Mouse (Mus musculus): Measurements from ENCODE around the gene Adh1.

DNA sequence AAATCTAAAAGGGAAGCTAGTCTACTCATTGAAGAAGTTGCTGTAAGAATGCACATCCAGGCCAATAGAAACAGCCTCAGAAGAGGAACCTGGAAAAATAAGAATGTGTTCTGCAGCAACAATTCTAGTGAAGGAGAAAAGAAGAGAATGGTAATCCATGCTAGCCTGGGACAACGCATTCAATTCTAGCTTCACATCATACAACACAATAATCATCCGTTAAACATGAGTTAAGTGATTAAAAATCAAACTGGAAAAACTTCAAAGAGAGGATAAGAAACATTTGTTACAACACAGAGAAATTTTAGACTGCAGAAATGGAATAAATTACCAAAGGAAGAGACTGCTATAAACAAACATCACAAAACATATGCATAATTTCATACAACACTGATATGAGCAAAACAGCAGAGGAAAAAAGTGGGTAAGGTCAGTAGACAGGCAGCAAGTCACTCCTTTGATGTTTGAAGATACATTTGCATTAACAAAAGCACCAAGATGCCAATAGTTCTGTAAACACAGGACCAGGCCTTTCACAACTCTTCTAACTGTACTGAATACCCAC, 56.2 kb downstream of the Adh1 start:
- TF ChIP-seq CTCF (IDR thresholded peaks at IDR 0.05; ENCODE audit: low read depth) (no peak), EP300 (IDR thresholded peaks at IDR 0.05; ENCODE audit: low read depth) (no peak)
